Mouse (Mus musculus): ENCODE results near the gene Lamp1. TPM values are rescaled to one million over a fixed set of nuclear protein-coding genes. Genes with fewer than 3 reads are reported as not detected.

Gene Lamp1
- polyA plus RNA-seq (2017; shearing (Covaris generic)), result 289 TPM

DNA sequence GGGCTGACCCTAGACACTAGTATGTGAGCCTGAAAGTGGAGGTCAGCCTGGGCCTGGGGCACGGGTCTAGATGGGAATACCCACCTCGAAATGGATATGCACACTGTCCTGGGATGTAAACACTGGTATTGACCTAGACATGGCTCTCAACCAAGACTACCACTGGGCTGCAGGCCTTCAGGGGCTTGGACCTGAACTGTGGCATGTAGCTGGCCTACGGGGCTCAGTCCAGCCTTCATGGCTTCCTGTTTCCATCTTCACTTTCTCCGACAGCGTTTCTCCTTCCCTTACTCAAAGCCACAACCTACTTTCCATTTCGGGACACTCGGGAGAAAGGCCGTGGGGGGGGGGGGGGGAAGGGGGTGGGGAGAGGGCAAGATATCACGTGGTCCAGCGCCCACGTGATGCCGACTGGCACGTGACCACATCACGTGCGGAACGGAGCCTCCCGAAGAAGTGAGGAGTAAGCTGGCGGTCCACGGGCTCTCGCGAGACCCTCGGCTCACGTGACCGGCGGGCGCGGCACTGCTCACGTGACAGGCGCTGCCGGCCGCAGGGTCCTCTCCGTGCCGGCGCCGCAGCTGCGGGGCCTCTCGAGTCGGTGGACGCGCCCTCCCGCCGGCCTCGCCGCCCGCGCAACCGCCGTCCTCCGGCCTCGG, at the start of gene Lamp1:
Gene Lamp1, plus strand, starts transcription at position 444 of the 659 bp plus-strand sequence.

DNA sequence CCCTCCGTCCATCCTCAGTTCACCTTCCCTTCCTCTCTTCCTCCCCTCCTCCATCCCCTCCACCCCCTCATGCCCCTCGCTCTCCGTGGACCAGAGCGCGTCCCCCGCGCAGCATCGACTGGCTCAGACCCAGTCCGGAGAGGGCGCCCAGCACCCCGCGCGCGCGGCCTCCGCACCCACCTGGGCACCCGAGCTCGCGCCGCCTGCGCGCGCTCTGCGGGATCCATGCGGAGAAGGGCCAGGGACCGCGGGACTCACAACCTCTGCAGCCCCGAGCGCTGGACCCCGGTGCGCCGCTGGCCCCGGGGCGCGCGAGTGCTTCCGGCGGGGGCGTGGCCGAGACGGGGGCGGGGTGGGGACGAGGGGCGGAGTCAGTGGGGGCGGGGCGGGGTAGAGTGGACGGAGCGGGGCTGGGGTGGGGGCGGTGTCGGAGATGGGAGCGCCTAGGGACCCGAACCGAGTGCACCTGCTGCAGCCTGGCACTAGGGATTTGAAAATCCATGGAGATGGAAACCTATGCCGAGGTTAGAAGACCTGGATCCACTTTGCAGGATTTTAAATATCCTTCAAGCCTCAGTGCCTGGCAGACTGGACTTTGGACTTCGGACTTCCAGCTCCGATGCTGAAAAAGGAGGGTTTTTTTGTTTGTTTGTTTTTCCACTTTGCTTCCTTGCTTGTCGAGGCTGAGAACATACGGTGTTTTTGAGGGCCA, 41.5 kb downstream of the Lamp1 start, which contains the start of gene Grtp1:
Gene Grtp1, minus strand, starts transcription at position 320 of the 712 bp plus-strand sequence.

Other genes with a start within 250 kb of the Lamp1 start
- gene F7, start 133.1 kb upstream of the Lamp1 start, polyA plus RNA-seq (2017; shearing (Covaris generic)), result not detected
- not detected for gene F10, start 121.9 kb upstream of the Lamp1 start, polyA plus RNA-seq (2017; shearing (Covaris generic))
- gene Proz, start 98.2 kb upstream of the Lamp1 start, polyA plus RNA-seq (2017; shearing (Covaris generic)), result 2.8 TPM
- gene Pcid2, start 53.7 kb upstream of the Lamp1 start, polyA plus RNA-seq (2017; shearing (Covaris generic)), result 47.2 TPM
- gene Cul4a, start 53.5 kb upstream of the Lamp1 start, polyA plus RNA-seq (2017; shearing (Covaris generic)), result 41.7 TPM
- gene Grtp1, start 41.5 kb downstream of the Lamp1 start, polyA plus RNA-seq (2017; shearing (Covaris generic)), result 3.1 TPM
- gene Adprhl1, start 95.0 kb downstream of the Lamp1 start, polyA plus RNA-seq (2017; shearing (Covaris generic)), result 0.13 TPM
- 35.7 TPM for gene Dcun1d2, start 129.0 kb downstream of the Lamp1 start, polyA plus RNA-seq (2017; shearing (Covaris generic))
- gene Tmco3, start 129.0 kb downstream of the Lamp1 start, polyA plus RNA-seq (2017; shearing (Covaris generic)), result 39.6 TPM
- gene Tfdp1, start 179.6 kb downstream of the Lamp1 start, polyA plus RNA-seq (2017; shearing (Covaris generic)), result 81.3 TPM
- gene Atp4b, start 237.7 kb downstream of the Lamp1 start, polyA plus RNA-seq (2017; shearing (Covaris generic)), result not detected
- not detected for gene Grk1, start 245.9 kb downstream of the Lamp1 start, polyA plus RNA-seq (2017; shearing (Covaris generic))